Mouse (Mus musculus) kidney, postnatal 4 days (tissue): ENCODE results near the gene Chst8.

Experiments used
- DNase-seq, 2 experiments: peaks; one replicate each; pipeline ENCODE4 v3.0.0; 2021; ENCODE audit warnings: mixed read lengths in 2 of 2

Gene Chst8

GRCm38 (mm10) chr7:34799404-34799771, 13.1 kb downstream of the Chst8 start:
- no peak for DNase-seq

GRCm38 (mm10) chr7:34798441-34799403, 13.8 kb downstream of the Chst8 start:
- DNase-seq: peak; percentile 79 to 84

- no peak for DNase-seq
Measured at GRCm38 (mm10) chr7:34798039-34798438, 14.5 kb downstream of the Chst8 start.

GRCm38 (mm10) chr7:34790459-34790858, 22.1 kb downstream of the Chst8 start:
- DNase-seq: no peak

GRCm38 (mm10) chr7:34787171-34787570, 25.3 kb downstream of the Chst8 start:
- DNase-seq: no peak

- no peak for DNase-seq
Measured at GRCm38 (mm10) chr7:34785052-34785451, 27.5 kb downstream of the Chst8 start.

GRCm38 (mm10) chr7:34784469-34784868, 28.0 kb downstream of the Chst8 start:
- no peak for DNase-seq

GRCm38 (mm10) chr7:34781988-34782387, 30.5 kb downstream of the Chst8 start:
- DNase-seq: no peak

- DNase-seq: no peak
Measured at GRCm38 (mm10) chr7:34781217-34781616, 31.3 kb downstream of the Chst8 start.

GRCm38 (mm10) chr7:34778426-34778825, 34.1 kb downstream of the Chst8 start:
- no peak for DNase-seq

GRCm38 (mm10) chr7:34775659-34776058, 36.9 kb downstream of the Chst8 start:
- no peak for DNase-seq

- peak in 1 of 2 experiments; percentile 19 for DNase-seq
Measured at GRCm38 (mm10) chr7:34774947-34775346, 37.6 kb downstream of the Chst8 start.

GRCm38 (mm10) chr7:34774020-34774419, 38.5 kb downstream of the Chst8 start:
- no peak for DNase-seq

GRCm38 (mm10) chr7:34773309-34773708, 39.2 kb downstream of the Chst8 start:
- no peak for DNase-seq

- no peak for DNase-seq
Measured at GRCm38 (mm10) chr7:34769531-34769930, 43.0 kb downstream of the Chst8 start.

- DNase-seq: no peak
Measured at GRCm38 (mm10) chr7:34764250-34765148, 48.0 kb downstream of the Chst8 start.

- peak; percentile 39 to 46 for DNase-seq
Measured at GRCm38 (mm10) chr7:34759378-34759822, 53.1 kb downstream of the Chst8 start.

- DNase-seq: no peak
Measured at GRCm38 (mm10) chr7:34758721-34759120, 53.8 kb downstream of the Chst8 start.

GRCm38 (mm10) chr7:34757513-34757912, 55.0 kb downstream of the Chst8 start:
- DNase-seq: no peak

GRCm38 (mm10) chr7:34753140-34753886, 59.2 kb downstream of the Chst8 start:
- peak; percentile 30 to 43 for DNase-seq

GRCm38 (mm10) chr7:34752151-34752762, 60.3 kb downstream of the Chst8 start:
- peak; percentile 66 to 76 for DNase-seq

- DNase-seq: peak; percentile 51 to 66
Measured at GRCm38 (mm10) chr7:34750350-34750749, 62.2 kb downstream of the Chst8 start.
